Comparison of ENCODE assay signal across 14 mouse cellular contexts in genomic region chr9:66630931-66631330, GRCm38 (mm10). TPM values are rescaled to one million over a fixed set of nuclear protein-coding genes. Genes with fewer than 3 reads are reported as not detected.
DNase-seq lines count a peak whose midpoint lies in the region; ATAC-seq and TF ChIP-seq lines count a peak whose summit lies in the region.
"Had no signal": no experiment of that assay in that cellular context is flagged by ENCODE, and none has a peak within 500 bp of the region (broad histone marks: within the 10 kb centered on the region; RNA-seq: fewer than 3 reads in every experiment).

No protein-coding gene starts in this region.

- H3K36me3 ChIP-seq in C2C12 (ENCODE audit: control insufficient read depth, insufficient read depth), result no peaks in the 10 kb centered on the region
- H3K36me3 ChIP-seq in forebrain, embryonic 16.5 days (ENCODE audit: control insufficient read depth, insufficient read depth), result no peaks in the 10 kb centered on the region
- H3K36me3 ChIP-seq: liver, embryonic 12.5 days; midbrain, embryonic 13.5 days; neural tube, embryonic 12.5 days had no signal

- no peaks in the 10 kb centered on the region for H3K27me3 ChIP-seq in C2C12 (ENCODE audit: control insufficient read depth, insufficient read depth, insufficient read length)
- H3K27me3 ChIP-seq in forebrain, embryonic 16.5 days (replicated peaks; ENCODE audit: control insufficient read depth, insufficient read depth, low read length), result no peaks in the 10 kb centered on the region
- H3K27me3 ChIP-seq: liver, embryonic 12.5 days; midbrain, embryonic 13.5 days; neural tube, embryonic 12.5 days had no signal

- no peaks in the 10 kb centered on the region for H3K79me2 ChIP-seq in C2C12 (ENCODE audit: control insufficient read depth, insufficient read depth)

- no peaks in the 10 kb centered on the region for H3K4me1 ChIP-seq in forebrain, embryonic 16.5 days (replicated peaks; ENCODE audit: control insufficient read depth, insufficient read depth, low read length)
- H3K4me1 ChIP-seq: neural tube, embryonic 12.5 days had no signal

- no peak overlapping the region for H3K4me3 ChIP-seq in C2C12 (ENCODE audit: insufficient read depth, poor library complexity, severe bottlenecking)
- no peak overlapping the region for H3K4me3 ChIP-seq in forebrain, embryonic 16.5 days (replicated peaks; ENCODE audit: low read length)
- H3K4me3 ChIP-seq: left cerebral cortex, adult 2 months; liver, embryonic 12.5 days; midbrain, embryonic 13.5 days; neural tube, embryonic 12.5 days had no signal

- no peak overlapping the region for H3ac ChIP-seq in C2C12 (ENCODE audit: control insufficient read depth, insufficient read length, low read depth)

- no peaks in the 10 kb centered on the region for H3K9me3 ChIP-seq in forebrain, embryonic 16.5 days (ENCODE audit: control insufficient read depth, low read length)
- H3K9me3 ChIP-seq: liver, embryonic 12.5 days; midbrain, embryonic 13.5 days; neural tube, embryonic 12.5 days had no signal

- TF ChIP-seq CTCF in C2C12 (IDR thresholded peaks at IDR 0.05; ENCODE audit: control insufficient read depth, insufficient read depth, insufficient read length), result no peak

- H3K9ac ChIP-seq in forebrain, embryonic 16.5 days (replicated peaks; ENCODE audit: low read depth, low read length), result no peak overlapping the region
- H3K9ac ChIP-seq: liver, embryonic 12.5 days; midbrain, embryonic 13.5 days; neural tube, embryonic 12.5 days had no signal

- H3K4me2 ChIP-seq in forebrain, embryonic 16.5 days (ENCODE audit: low read length), result no peak overlapping the region
- H3K4me2 ChIP-seq: liver, embryonic 12.5 days; midbrain, embryonic 13.5 days; neural tube, embryonic 12.5 days had no signal

- 40% methylated on average over 1 of the region's 1 CpGs for WGBS in forebrain, embryonic 16.5 days

- intact Hi-C loops in heart, postnatal 25 days (cut with DNase I), result no loop called here

- ATAC-seq in forebrain, embryonic 16.5 days, result no peak
- ATAC-seq: hindbrain, embryonic 16.5 days; liver, embryonic 12.5 days; midbrain, embryonic 13.5 days had no signal

- H3K79me3 ChIP-seq in C2C12 (ENCODE audit: low read depth), result no peaks in the 10 kb centered on the region

- H3K27ac ChIP-seq in forebrain, embryonic 16.5 days (ENCODE audit: low read length), result no peak overlapping the region
- H3K27ac ChIP-seq: left cerebral cortex, adult 2 months; liver, embryonic 12.5 days; midbrain, embryonic 13.5 days; neural tube, embryonic 12.5 days had no signal

- DNase-seq in heart, adult 9 months (ENCODE audit: low spot score in 2 of 2), result peak; percentile 44 to 45
- no peak for DNase-seq in heart, postnatal 25 days (ENCODE audit: low spot score)
- DNase-seq in 3134 (ENCODE audit: extremely low read depth, insufficient read length, low spot score), result peak; percentile 74
- peak; percentile 23 for DNase-seq in brain, adult 2 months (ENCODE audit: low read depth, low spot score)
- no peak for DNase-seq in ovary, postnatal 36 days (ENCODE audit: low spot score)
- DNase-seq: adrenal gland, postnatal 10 days; cerebellum, postnatal 25 days had no signal

TF ChIP-seq in C2C12, 6 proteins besides CTCF, POLR2A, EP300 and RAD21:
- TF ChIP-seq MAX (IDR thresholded peaks at IDR 0.05) (peak; percentile 66), MYOD1 (IDR thresholded peaks at IDR 0.05; ENCODE audit: control insufficient read depth, insufficient read length, low read depth) (no peak)
TF ChIP-seq in C2C12: peak in this region for 1.

RNA-seq across cellular contexts. Expression of gene Usp3, which starts 38.0 kb away (rescaled TPM):
- total RNA-seq in heart, postnatal 25 days (2021), result 10 to 100 TPM; 19.0 to 24.4 TPM
- 12.1 TPM for polyA plus RNA-seq in C2C12 (2012; fragmentation: generic; extraction: Trizol)
- 93.0 and 110 TPM in 2 replicates for polyA plus RNA-seq in forebrain, embryonic 16.5 days (2015; fragmentation: Nextera tagmentation; extraction: Ambion mirVana)

Comparison
In these comparisons a context has a peak if more than half of its experiments do, and no peak if none do; other contexts are left out.
1. DNase-seq: peak in heart, adult 9 months (2 of 2), 3134 (single experiment) and brain, adult 2 months (single experiment); none in heart, postnatal 25 days (single experiment) and ovary, postnatal 36 days (single experiment).